Mouse (Mus musculus): Measurements from ENCODE around the gene Gm49318. TPM values are rescaled to one million over a fixed set of nuclear protein-coding genes. Genes with fewer than 3 reads are reported as not detected.
"Not testable (repeated sequence)": the region's sequence is repeated elsewhere in the genome, so short reads cannot be mapped to it uniquely, and the experiment has no call there.

The Gm49318 gene
- polyA plus RNA-seq, 1 experiment from 2014 or later: not detected

- no peaks in the 10 kb centered on the region for H3K9me3 ChIP-seq (replicated peaks)
- H3K4me1 ChIP-seq: no peaks in the 10 kb centered on the region
- no peak for ATAC-seq (ENCODE audit: insufficient number of reproducible peaks, low FRiP score, low TSS enrichment, low read depth)
- no peak overlapping the region for H3K9ac ChIP-seq
- H3K27ac ChIP-seq (replicated peaks): no peak overlapping the region
- no peak overlapping the region for H3K4me2 ChIP-seq (replicated peaks)
- peaks cover 1% of the 10 kb centered on the region; the same call in 1 of the 2 replicates for H3K27me3 ChIP-seq
- H3K36me3 ChIP-seq: no peaks in the 10 kb centered on the region
- H3K4me3 ChIP-seq (replicated peaks): no peak overlapping the region
- 85% methylated on average over 6 of the region's 6 CpGs for WGBS
Measured at GRCm38 (mm10) chr9:22092746-22093145, 21.7 kb upstream of the Gm49318 start.

DNA sequence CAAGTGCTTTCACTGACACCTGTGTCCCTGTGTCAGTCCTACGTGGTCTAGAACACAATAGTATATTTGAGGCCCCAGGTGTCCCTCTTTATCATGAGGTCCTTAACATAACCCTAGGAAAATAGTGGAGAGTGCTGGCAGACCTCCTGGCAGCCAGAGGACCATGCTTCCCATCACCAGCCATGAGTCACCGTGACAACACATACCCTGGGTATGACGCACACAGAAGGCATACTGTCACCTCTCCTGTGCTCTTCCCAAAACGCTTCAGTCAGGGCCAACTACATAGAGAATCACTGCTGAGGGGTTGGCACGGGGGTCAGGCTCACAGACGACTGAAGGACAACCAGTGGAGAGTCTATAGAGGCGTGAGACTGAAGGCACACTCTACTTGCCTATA lies 18.9 kb upstream of the Gm49318 start:
- no peaks in the 10 kb centered on the region for H3K36me3 ChIP-seq
- H3K4me3 ChIP-seq (replicated peaks): no peak overlapping the region
- H3K27me3 ChIP-seq: no peaks in the 10 kb centered on the region
- no peak overlapping the region for H3K4me2 ChIP-seq (replicated peaks)
- WGBS: 84% methylated on average over 7 of the region's 7 CpGs
- H3K27ac ChIP-seq (replicated peaks): no peak overlapping the region
- H3K9me3 ChIP-seq (replicated peaks): no peaks in the 10 kb centered on the region
- H3K9ac ChIP-seq: no peak overlapping the region
- H3K4me1 ChIP-seq: peaks cover 7% of the 10 kb centered on the region
- ATAC-seq (ENCODE audit: insufficient number of reproducible peaks, low FRiP score, low TSS enrichment, low read depth): no peak

DNA sequence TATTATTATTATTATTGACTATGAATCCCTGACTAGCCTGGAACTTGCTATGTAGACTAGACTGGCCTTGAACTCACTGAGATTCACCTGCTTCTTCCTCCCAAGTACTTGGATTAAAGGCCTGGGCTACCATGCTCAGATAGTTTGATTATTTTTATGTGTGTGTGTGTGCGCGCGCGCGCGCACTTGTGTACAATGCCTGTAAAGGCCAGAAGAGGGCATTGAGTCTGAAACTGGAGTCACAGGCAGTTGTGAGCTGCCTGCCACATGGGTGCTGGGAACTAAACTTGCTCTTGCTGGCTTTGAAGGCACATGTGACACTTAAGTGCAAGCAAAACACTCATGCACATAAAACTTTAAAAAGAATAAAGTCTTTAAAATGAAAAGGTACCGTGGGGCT lies 18.2 kb upstream of the Gm49318 start:
- over 99% methylated on average over 7 of the region's 7 CpGs for WGBS
- Histone ChIP-seq H3K9me3 (replicated peaks) (no peaks in the 10 kb centered on the region), H3K4me3 (replicated peaks) (no peak overlapping the region), H3K27me3 (no peaks in the 10 kb centered on the region), H3K36me3 (no peaks in the 10 kb centered on the region), H3K9ac (no peak overlapping the region), H3K27ac (replicated peaks) (no peak overlapping the region), H3K4me2 (replicated peaks) (no peak overlapping the region), H3K4me1 (peaks cover 11% of the 10 kb centered on the region)
- ATAC-seq (ENCODE audit: insufficient number of reproducible peaks, low FRiP score, low TSS enrichment, low read depth): no peak

- H3K9me3 ChIP-seq (replicated peaks): no peaks in the 10 kb centered on the region
- H3K36me3 ChIP-seq: 0 out of 2 replicates have a peak, but pooled peaks cover 2% of the 10 kb centered on the region
- 78% methylated on average over 2 of the region's 2 CpGs for WGBS
- H3K27me3 ChIP-seq: no peaks in the 10 kb centered on the region
- no peak for ATAC-seq (ENCODE audit: insufficient number of reproducible peaks, low FRiP score, low TSS enrichment, low read depth)
- H3K9ac ChIP-seq: no peak overlapping the region
- no peak overlapping the region for H3K4me2 ChIP-seq (replicated peaks)
- no peak overlapping the region for H3K4me3 ChIP-seq (replicated peaks)
- peaks cover 11% of the 10 kb centered on the region for H3K4me1 ChIP-seq
- no peak overlapping the region for H3K27ac ChIP-seq (replicated peaks)
Measured at GRCm38 (mm10) chr9:22087034-22087618, 16.1 kb upstream of the Gm49318 start.

DNA sequence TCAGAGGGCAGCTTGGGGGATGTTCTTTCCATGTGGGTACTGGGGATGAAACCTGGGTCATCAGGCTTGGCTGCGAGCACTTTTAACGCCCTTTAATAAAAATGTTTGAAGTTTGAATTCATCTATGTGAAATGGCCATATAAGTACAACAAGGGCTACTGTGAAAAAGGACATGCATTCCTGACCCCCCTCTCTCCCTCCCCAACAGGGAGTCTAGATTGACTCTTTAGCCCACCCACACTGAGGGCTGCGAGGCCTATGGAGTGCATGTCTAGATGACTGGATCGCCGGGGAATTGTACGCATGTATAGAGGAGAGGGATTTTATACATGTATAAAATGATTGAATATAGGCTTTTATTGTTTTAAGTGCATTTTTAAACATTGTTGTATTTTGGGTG lies 15.0 kb upstream of the Gm49318 start:
- peak overlapping the region; percentile 89 for H3K4me3 ChIP-seq (replicated peaks)
- peaks cover 11% of the 10 kb centered on the region for H3K4me1 ChIP-seq
- H3K27ac ChIP-seq (replicated peaks): peak overlapping the region; percentile 87; the same call in 1 of the 2 replicates
- H3K9ac ChIP-seq: peak overlapping the region; percentile 71
- 0 out of 2 replicates have a peak, but pooled peaks cover 3% of the 10 kb centered on the region for H3K36me3 ChIP-seq
- WGBS: 65% methylated on average over 6 of the region's 6 CpGs
- H3K9me3 ChIP-seq (replicated peaks): no peaks in the 10 kb centered on the region
- no peak for ATAC-seq (ENCODE audit: insufficient number of reproducible peaks, low FRiP score, low TSS enrichment, low read depth)
- peak overlapping the region; percentile 77 for H3K4me2 ChIP-seq (replicated peaks)
- no peaks in the 10 kb centered on the region for H3K27me3 ChIP-seq

- WGBS: under 1% methylated on average over 48 of the region's 48 CpGs
- peaks cover 5% of the 10 kb centered on the region; the same call in 1 of the 2 replicates for H3K36me3 ChIP-seq
- H3K4me2 ChIP-seq (replicated peaks): peak within 1 kb of the TSS; percentile 77
- H3K9me3 ChIP-seq (replicated peaks): no peaks in the 10 kb centered on the region
- no peaks in the 10 kb centered on the region for H3K27me3 ChIP-seq
- peak within 1 kb of the TSS; percentile 89 for H3K4me3 ChIP-seq (replicated peaks)
- peak within 1 kb of the TSS; percentile 87 for H3K27ac ChIP-seq (replicated peaks)
- H3K9ac ChIP-seq: peak within 1 kb of the TSS; percentile 71
- ATAC-seq (ENCODE audit: insufficient number of reproducible peaks, low FRiP score, low TSS enrichment, low read depth): peak; percentile 97
- H3K4me1 ChIP-seq: peaks cover 11% of the 10 kb centered on the region
Measured at GRCm38 (mm10) chr9:22085022-22085834, 14.2 kb upstream of the Gm49318 start, which contains the start of gene Ecsit. Gene Ecsit, minus strand, starts transcription at chr9:22085438.

DNA sequence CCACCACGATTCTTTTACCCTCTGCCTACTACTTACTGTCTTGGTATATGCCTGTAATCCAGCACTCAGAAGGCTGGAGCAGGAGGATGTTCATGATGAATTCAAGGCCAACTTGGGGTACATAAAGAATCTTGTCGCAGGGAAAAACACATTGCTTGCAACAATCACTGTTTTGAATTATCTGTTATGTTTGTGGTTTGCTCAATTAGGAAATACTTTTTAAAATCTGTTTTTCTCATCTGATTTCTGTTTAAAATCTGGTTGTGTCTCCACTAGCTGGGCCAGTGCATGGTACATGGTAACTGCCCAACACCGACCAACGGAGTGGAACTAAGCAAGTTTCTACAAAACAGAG lies 13.6 kb upstream of the Gm49318 start:
- peak overlapping the region; percentile 89 for H3K4me3 ChIP-seq (replicated peaks)
- H3K9ac ChIP-seq: peak overlapping the region; percentile 71
- H3K36me3 ChIP-seq: peaks cover 7% of the 10 kb centered on the region; the same call in 1 of the 2 replicates
- WGBS: 22% methylated on average over 4 of the region's 4 CpGs
- H3K4me1 ChIP-seq: peaks cover 11% of the 10 kb centered on the region
- no peak for ATAC-seq (ENCODE audit: insufficient number of reproducible peaks, low FRiP score, low TSS enrichment, low read depth)
- peak overlapping the region; percentile 77 for H3K4me2 ChIP-seq (replicated peaks)
- H3K27me3 ChIP-seq: no peaks in the 10 kb centered on the region
- peak overlapping the region; percentile 87 for H3K27ac ChIP-seq (replicated peaks)
- no peaks in the 10 kb centered on the region for H3K9me3 ChIP-seq (replicated peaks)

- Histone ChIP-seq H3K9ac (no peak overlapping the region), H3K9me3 (replicated peaks) (no peaks in the 10 kb centered on the region), H3K4me1 (no peaks in the 10 kb centered on the region), H3K4me3 (replicated peaks) (no peak overlapping the region), H3K36me3 (peaks cover 40% of the 10 kb centered on the region), H3K27ac (replicated peaks) (no peak overlapping the region), H3K27me3 (no peaks in the 10 kb centered on the region), H3K4me2 (replicated peaks) (no peak overlapping the region)
- 93% methylated on average over 23 of the region's 23 CpGs for WGBS
- no peak for ATAC-seq (ENCODE audit: insufficient number of reproducible peaks, low FRiP score, low TSS enrichment, low read depth)
Measured at GRCm38 (mm10) chr9:22076223-22076622, 5.2 kb upstream of the Gm49318 start.

- H3K36me3 ChIP-seq: peaks cover 40% of the 10 kb centered on the region
- not testable (repeated sequence) for H3K4me1 ChIP-seq; H3K27me3 ChIP-seq; H3K9ac ChIP-seq; ATAC-seq (ENCODE audit: insufficient number of reproducible peaks, low FRiP score, low TSS enrichment, low read depth); H3K4me3 ChIP-seq (replicated peaks); H3K9me3 ChIP-seq (replicated peaks); H3K4me2 ChIP-seq (replicated peaks); H3K27ac ChIP-seq (replicated peaks)
- WGBS: 80% methylated on average over 5 of the region's 5 CpGs
Measured at GRCm38 (mm10) chr9:22075778-22076177, 4.7 kb upstream of the Gm49318 start.

DNA sequence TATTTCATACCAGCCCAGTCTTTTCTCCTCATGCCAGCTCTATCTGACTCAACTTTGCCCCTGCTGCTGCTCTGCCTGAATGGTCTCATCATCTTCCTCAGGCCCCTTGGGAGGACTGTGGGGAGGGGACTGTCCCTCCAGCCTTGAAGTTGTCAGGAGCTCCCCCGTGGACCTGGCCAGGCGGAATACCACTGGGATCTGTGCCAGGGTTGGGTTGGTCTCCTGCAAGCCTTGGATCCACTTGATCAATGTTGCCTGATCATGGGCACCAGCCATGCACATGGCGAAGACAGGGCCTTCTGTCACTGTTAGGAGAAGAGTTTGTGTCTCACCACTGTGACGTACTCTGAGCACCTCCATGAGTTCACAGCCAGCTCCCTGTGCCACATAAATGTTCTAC lies 1.2 kb upstream of the Gm49318 start:
- H3K4me2 ChIP-seq (replicated peaks): no peak overlapping the region
- no peaks in the 10 kb centered on the region for H3K27me3 ChIP-seq
- no peak overlapping the region for H3K27ac ChIP-seq (replicated peaks)
- no peak for ATAC-seq (ENCODE audit: insufficient number of reproducible peaks, low FRiP score, low TSS enrichment, low read depth)
- no peak overlapping the region for H3K9ac ChIP-seq
- no peak overlapping the region for H3K4me3 ChIP-seq (replicated peaks)
- peaks cover 7% of the 10 kb centered on the region; the same call in 1 of the 2 replicates for H3K4me1 ChIP-seq
- WGBS: 88% methylated on average over 4 of the region's 4 CpGs
- no peaks in the 10 kb centered on the region for H3K9me3 ChIP-seq (replicated peaks)
- peaks cover 45% of the 10 kb centered on the region for H3K36me3 ChIP-seq

GRCm38 (mm10) chr9:22069881-22070553 lies 1.0 kb downstream of the Gm49318 start:
- ATAC-seq (ENCODE audit: insufficient number of reproducible peaks, low FRiP score, low TSS enrichment, low read depth): no peak
- WGBS: 64% methylated on average over 4 of the region's 4 CpGs
- Histone ChIP-seq H3K4me1 (peaks cover 7% of the 10 kb centered on the region; the same call in 1 of the 2 replicates), H3K4me3 (replicated peaks) (peak overlapping the region; percentile 83), H3K27me3 (no peaks in the 10 kb centered on the region), H3K36me3 (peaks cover 42% of the 10 kb centered on the region), H3K27ac (replicated peaks) (peak overlapping the region; percentile 99; the same call in 1 of the 2 replicates), H3K9me3 (replicated peaks) (no peaks in the 10 kb centered on the region), H3K9ac (no peak overlapping the region), H3K4me2 (replicated peaks) (peak overlapping the region; percentile 57)

Data from embryonic facial prominence, embryonic 15.5 days (tissue).